Mouse (Mus musculus): Measurements from ENCODE around the gene Wdr95. TPM values are rescaled to one million over a fixed set of nuclear protein-coding genes. Genes with fewer than 3 reads are reported as not detected.

Wdr95 gene
- polyA plus RNA-seq, 1 experiment from 2014 or later: not detected

GRCm38 (mm10) chr5:149512695-149513094, 15.8 kb upstream of the Wdr95 start:
- no peaks in the 10 kb centered on the region for H3K27me3 ChIP-seq (replicated peaks; ENCODE audit: control insufficient read depth, insufficient read depth, low read length)
- DNase-seq (ENCODE audit: low spot score) (no peak), ATAC-seq (replicated peaks; ENCODE audit: low FRiP score) (no peak)
- no peak overlapping the region for H3K4me3 ChIP-seq (ENCODE audit: low read depth, low read length)
- no peaks in the 10 kb centered on the region for H3K9me3 ChIP-seq (ENCODE audit: control insufficient read depth, low read length)
- no peak overlapping the region for H3K9ac ChIP-seq (ENCODE audit: low read depth, low read length)
- H3K4me2 ChIP-seq: no peak overlapping the region
- H3K27ac ChIP-seq (ENCODE audit: low read depth, low read length): no peak overlapping the region
- no peaks in the 10 kb centered on the region for H3K36me3 ChIP-seq (ENCODE audit: control insufficient read depth, insufficient read depth, low read length)
- H3K4me1 ChIP-seq (replicated peaks; ENCODE audit: control insufficient read depth, insufficient read depth, low read length): no peaks in the 10 kb centered on the region
- 53% methylated on average over 3 of the region's 3 CpGs for WGBS

GRCm38 (mm10) chr5:149513438-149514086, 14.9 kb upstream of the Wdr95 start:
- H3K4me1 ChIP-seq (replicated peaks; ENCODE audit: control insufficient read depth, insufficient read depth, low read length): no peaks in the 10 kb centered on the region
- no peak overlapping the region for H3K4me2 ChIP-seq
- ATAC-seq (replicated peaks; ENCODE audit: low FRiP score) (no peak), DNase-seq (ENCODE audit: low spot score) (no peak)
- H3K27me3 ChIP-seq (replicated peaks; ENCODE audit: control insufficient read depth, insufficient read depth, low read length): no peaks in the 10 kb centered on the region
- no peaks in the 10 kb centered on the region for H3K9me3 ChIP-seq (ENCODE audit: control insufficient read depth, low read length)
- H3K9ac ChIP-seq (ENCODE audit: low read depth, low read length): no peak overlapping the region
- no peak overlapping the region for H3K4me3 ChIP-seq (ENCODE audit: low read depth, low read length)
- H3K27ac ChIP-seq (ENCODE audit: low read depth, low read length): no peak overlapping the region
- no peaks in the 10 kb centered on the region for H3K36me3 ChIP-seq (ENCODE audit: control insufficient read depth, insufficient read depth, low read length)
- 57% methylated on average over 9 of the region's 9 CpGs for WGBS

GRCm38 (mm10) chr5:149514087-149514671, 14.3 kb upstream of the Wdr95 start:
- DNase-seq (ENCODE audit: low spot score) (no peak), ATAC-seq (replicated peaks; ENCODE audit: low FRiP score) (no peak)
- no peak overlapping the region for H3K27ac ChIP-seq (ENCODE audit: low read depth, low read length)
- H3K4me2 ChIP-seq: peak overlapping the region; percentile 30
- no peaks in the 10 kb centered on the region for H3K36me3 ChIP-seq (ENCODE audit: control insufficient read depth, insufficient read depth, low read length)
- no peaks in the 10 kb centered on the region for H3K27me3 ChIP-seq (replicated peaks; ENCODE audit: control insufficient read depth, insufficient read depth, low read length)
- no peak overlapping the region for H3K4me3 ChIP-seq (ENCODE audit: low read depth, low read length)
- H3K9me3 ChIP-seq (ENCODE audit: control insufficient read depth, low read length): no peaks in the 10 kb centered on the region
- H3K4me1 ChIP-seq (replicated peaks; ENCODE audit: control insufficient read depth, insufficient read depth, low read length): no peaks in the 10 kb centered on the region
- no peak overlapping the region for H3K9ac ChIP-seq (ENCODE audit: low read depth, low read length)
- WGBS: 36% methylated on average over 14 of the region's 14 CpGs

- Histone ChIP-seq H3K27ac (ENCODE audit: low read depth, low read length) (no peak overlapping the region), H3K4me2 (no peak overlapping the region), H3K9ac (ENCODE audit: low read depth, low read length) (no peak overlapping the region), H3K9me3 (ENCODE audit: control insufficient read depth, low read length) (no peaks in the 10 kb centered on the region), H3K36me3 (ENCODE audit: control insufficient read depth, insufficient read depth, low read length) (no peaks in the 10 kb centered on the region), H3K4me1 (replicated peaks; ENCODE audit: control insufficient read depth, insufficient read depth, low read length) (no peaks in the 10 kb centered on the region), H3K27me3 (replicated peaks; ENCODE audit: control insufficient read depth, insufficient read depth, low read length) (no peaks in the 10 kb centered on the region), H3K4me3 (ENCODE audit: low read depth, low read length) (no peak overlapping the region)
- no peak for DNase-seq (ENCODE audit: low spot score)
- no peak for ATAC-seq (replicated peaks; ENCODE audit: low FRiP score)
- 73% methylated on average over 3 of the region's 3 CpGs for WGBS
Measured at GRCm38 (mm10) chr5:149514890-149515289, 13.6 kb upstream of the Wdr95 start.

DNA sequence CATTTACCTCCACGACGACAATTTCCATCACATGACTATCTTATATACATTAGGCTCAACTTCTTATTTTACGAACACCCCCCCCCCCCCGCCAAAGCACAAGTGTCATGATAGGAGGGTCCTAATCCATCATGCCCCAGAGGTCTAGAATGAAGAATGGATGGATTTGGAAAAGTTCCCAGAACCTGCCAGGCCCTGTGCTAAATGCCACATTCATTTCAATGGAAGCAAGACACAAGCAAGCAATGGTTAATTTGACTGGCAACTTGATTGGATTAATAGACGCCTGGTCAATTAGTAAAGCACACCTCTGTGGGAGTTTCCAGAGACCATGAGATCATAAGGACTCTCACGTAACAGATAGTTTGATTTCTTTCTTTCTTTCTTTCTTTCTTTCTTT, 11.4 kb upstream of the Wdr95 start:
- DNase-seq (ENCODE audit: low spot score): no peak

DNA sequence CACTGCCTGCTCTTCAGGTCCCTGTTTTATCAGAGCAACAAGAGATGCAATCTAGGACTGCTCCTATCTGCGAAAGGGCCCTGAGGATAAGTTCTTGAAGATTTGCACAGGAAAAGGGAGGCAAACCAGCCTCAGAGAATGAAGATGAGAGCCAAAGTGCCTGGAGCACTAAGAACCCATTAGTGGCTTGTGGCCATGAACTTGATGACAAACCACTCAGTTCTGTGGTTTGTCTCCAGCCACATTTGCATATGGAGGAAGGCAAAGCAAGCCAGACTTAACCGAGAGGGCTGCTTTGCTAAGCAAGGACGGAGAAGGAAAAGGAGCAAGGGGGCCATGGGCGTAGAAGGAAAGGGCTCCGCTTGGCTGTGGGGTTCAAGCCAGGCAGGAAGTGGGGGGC, 7.7 kb upstream of the Wdr95 start:
- no peaks in the 10 kb centered on the region for H3K4me1 ChIP-seq (replicated peaks; ENCODE audit: control insufficient read depth, insufficient read depth, low read length)
- no peak overlapping the region for H3K4me2 ChIP-seq
- DNase-seq (ENCODE audit: low spot score) (no peak), ATAC-seq (replicated peaks; ENCODE audit: low FRiP score) (no peak)
- no peak overlapping the region for H3K27ac ChIP-seq (ENCODE audit: low read depth, low read length)
- H3K9me3 ChIP-seq (ENCODE audit: control insufficient read depth, low read length): no peaks in the 10 kb centered on the region
- no peaks in the 10 kb centered on the region; the same call in 1 of the 2 replicates for H3K27me3 ChIP-seq (replicated peaks; ENCODE audit: control insufficient read depth, insufficient read depth, low read length)
- H3K4me3 ChIP-seq (ENCODE audit: low read depth, low read length): no peak overlapping the region
- no peaks in the 10 kb centered on the region for H3K36me3 ChIP-seq (ENCODE audit: control insufficient read depth, insufficient read depth, low read length)
- H3K9ac ChIP-seq (ENCODE audit: low read depth, low read length): no peak overlapping the region
- WGBS: 57% methylated on average over 5 of the region's 5 CpGs

More for the DNA sequence above, 11.4 kb upstream of the Wdr95 start:
- no peaks in the 10 kb centered on the region for H3K36me3 ChIP-seq (ENCODE audit: control insufficient read depth, insufficient read depth, low read length)
- H3K4me1 ChIP-seq (replicated peaks; ENCODE audit: control insufficient read depth, insufficient read depth, low read length): no peaks in the 10 kb centered on the region
- WGBS: 76% methylated on average over 6 of the region's 6 CpGs
- no peak for ATAC-seq (replicated peaks; ENCODE audit: low FRiP score)
- H3K9ac ChIP-seq (ENCODE audit: low read depth, low read length): no peak overlapping the region
- no peaks in the 10 kb centered on the region for H3K9me3 ChIP-seq (ENCODE audit: control insufficient read depth, low read length)
- no peaks in the 10 kb centered on the region; the same call in 1 of the 2 replicates for H3K27me3 ChIP-seq (replicated peaks; ENCODE audit: control insufficient read depth, insufficient read depth, low read length)
- H3K27ac ChIP-seq (ENCODE audit: low read depth, low read length): no peak overlapping the region
- no peak overlapping the region for H3K4me2 ChIP-seq
- no peak overlapping the region for H3K4me3 ChIP-seq (ENCODE audit: low read depth, low read length)

- 76% methylated on average over 6 of the region's 6 CpGs for WGBS
- no peaks in the 10 kb centered on the region for H3K36me3 ChIP-seq (ENCODE audit: control insufficient read depth, insufficient read depth, low read length)
- H3K9ac ChIP-seq (ENCODE audit: low read depth, low read length): no peak overlapping the region
- H3K4me2 ChIP-seq: no peak overlapping the region
- no peaks in the 10 kb centered on the region; the same call in 1 of the 2 replicates for H3K27me3 ChIP-seq (replicated peaks; ENCODE audit: control insufficient read depth, insufficient read depth, low read length)
- no peak overlapping the region for H3K4me3 ChIP-seq (ENCODE audit: low read depth, low read length)
- no peak for ATAC-seq (replicated peaks; ENCODE audit: low FRiP score)
- H3K4me1 ChIP-seq (replicated peaks; ENCODE audit: control insufficient read depth, insufficient read depth, low read length): no peaks in the 10 kb centered on the region; the same call in 1 of the 2 replicates
- H3K27ac ChIP-seq (ENCODE audit: low read depth, low read length): no peak overlapping the region
- no peak for DNase-seq (ENCODE audit: low spot score)
- no peaks in the 10 kb centered on the region for H3K9me3 ChIP-seq (ENCODE audit: control insufficient read depth, low read length)
Measured at GRCm38 (mm10) chr5:149523856-149524241, 4.6 kb upstream of the Wdr95 start.

DNA sequence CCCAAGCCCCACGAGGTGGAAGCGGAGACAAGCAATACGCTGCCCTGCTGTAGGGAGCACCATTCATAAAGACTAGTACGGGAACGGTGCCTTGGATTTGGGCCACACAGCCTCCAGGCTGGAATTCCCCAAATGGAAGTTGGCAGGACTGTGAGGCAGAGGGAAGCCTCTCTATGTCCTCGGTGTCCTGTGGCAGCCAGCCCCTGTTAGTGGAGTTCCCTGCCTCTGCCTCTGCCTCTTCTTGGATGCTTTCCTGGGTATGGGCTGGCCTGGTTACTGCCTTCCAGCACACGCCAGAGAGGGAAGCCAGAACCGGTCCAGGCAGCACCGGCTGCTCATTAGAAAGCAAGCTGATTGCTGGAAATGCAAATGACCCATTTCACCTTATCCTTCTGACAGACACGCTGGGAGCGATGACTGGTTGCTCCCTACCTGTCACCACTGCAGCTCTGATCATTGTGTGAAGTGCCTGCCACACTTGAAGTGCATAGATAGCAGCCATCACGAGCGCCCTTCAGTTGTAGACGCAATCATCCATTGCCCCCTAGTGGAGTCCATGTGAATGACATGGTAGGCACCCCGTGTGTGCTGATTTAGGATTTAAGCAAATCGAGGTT, 4.1 kb upstream of the Wdr95 start:
- no peak overlapping the region for H3K27ac ChIP-seq (ENCODE audit: low read depth, low read length)
- peak; percentile 65; the same call in 1 of the 2 replicates for ATAC-seq (replicated peaks; ENCODE audit: low FRiP score)
- peak; percentile 61 for DNase-seq (ENCODE audit: low spot score)
- H3K27me3 ChIP-seq (replicated peaks; ENCODE audit: control insufficient read depth, insufficient read depth, low read length): no peaks in the 10 kb centered on the region; the same call in 1 of the 2 replicates
- H3K9me3 ChIP-seq (ENCODE audit: control insufficient read depth, low read length): no peaks in the 10 kb centered on the region
- no peak overlapping the region for H3K4me3 ChIP-seq (ENCODE audit: low read depth, low read length)
- no peak overlapping the region for H3K9ac ChIP-seq (ENCODE audit: low read depth, low read length)
- H3K4me2 ChIP-seq: peak overlapping the region; percentile 26; the same call in 1 of the 2 replicates
- no peaks in the 10 kb centered on the region; the same call in 1 of the 2 replicates for H3K4me1 ChIP-seq (replicated peaks; ENCODE audit: control insufficient read depth, insufficient read depth, low read length)
- WGBS: 29% methylated on average over 16 of the region's 16 CpGs
- H3K36me3 ChIP-seq (ENCODE audit: control insufficient read depth, insufficient read depth, low read length): no peaks in the 10 kb centered on the region

All from liver, embryonic 11.5 days (tissue).